Comparison of ENCODE assay signal across 9 mouse cellular contexts in genomic region chr3:95816681-95817080, GRCm38 (mm10). TPM values are rescaled to one million over a fixed set of nuclear protein-coding genes. Genes with fewer than 3 reads are reported as not detected.
DNase-seq lines count a peak whose midpoint lies in the region; ATAC-seq and TF ChIP-seq lines count a peak whose summit lies in the region.
"Had no signal": no experiment of that assay in that cellular context is flagged by ENCODE, and none has a peak within 500 bp of the region (broad histone marks: within the 10 kb centered on the region; RNA-seq: fewer than 3 reads in every experiment).

No protein-coding gene starts in this region.

- no peak overlapping the region for H3K27ac ChIP-seq in forebrain, embryonic 16.5 days (ENCODE audit: low read length)
- H3K27ac ChIP-seq in liver, postnatal 0 days (ENCODE audit: low read depth) = 0 out of 2 replicates have a peak overlapping the region, but pooled peaks have one; percentile 5

- no peak overlapping the region for H3K9ac ChIP-seq in forebrain, embryonic 16.5 days (replicated peaks; ENCODE audit: low read depth, low read length)
- no peak overlapping the region for H3K9ac ChIP-seq in liver, postnatal 0 days (replicated peaks)

- H3K4me2 ChIP-seq in forebrain, embryonic 16.5 days (ENCODE audit: low read length) = peak overlapping the region; percentile 22
- peak overlapping the region; percentile 87 for H3K4me2 ChIP-seq in liver, postnatal 0 days (ENCODE audit: low read depth, low read length)

- H3K4me3 ChIP-seq in forebrain, embryonic 16.5 days (replicated peaks; ENCODE audit: low read length) = no peak overlapping the region; the same call in 1 of the 2 replicates
- peak overlapping the region; percentile 86 for H3K4me3 ChIP-seq in liver, postnatal 0 days (ENCODE audit: low read depth, low read length)

- DNase-seq in heart, adult 11 months = peak; percentile 42
- no peak for DNase-seq in heart, postnatal 25 days (ENCODE audit: low spot score)
- peak; percentile 78 for DNase-seq in 416B (ENCODE audit: low read depth)
- no peak for DNase-seq in liver, postnatal 0 days
- DNase-seq in ovary, postnatal 14 days (ENCODE audit: low spot score) = no peak
- no peak for DNase-seq in cerebellum, adult 11-12 months
- no peak for DNase-seq in B cell, adult 2 months
- DNase-seq: gastrocnemius, postnatal 10 days had no signal

- no peaks in the 10 kb centered on the region for H3K9me3 ChIP-seq in forebrain, embryonic 16.5 days (ENCODE audit: control insufficient read depth, low read length)
- no peaks in the 10 kb centered on the region for H3K9me3 ChIP-seq in liver, postnatal 0 days (ENCODE audit: low read length)

- H3K27me3 ChIP-seq in forebrain, embryonic 16.5 days (replicated peaks; ENCODE audit: control insufficient read depth, insufficient read depth, low read length) = no peaks in the 10 kb centered on the region
- H3K27me3 ChIP-seq in liver, postnatal 0 days (ENCODE audit: insufficient read depth, low read length) = no peaks in the 10 kb centered on the region

- no peak for TF ChIP-seq EP300 in liver, postnatal 0 days (IDR thresholded peaks at IDR 0.05; ENCODE audit: low read depth)

- no peak for ATAC-seq in forebrain, embryonic 16.5 days
- no peak for ATAC-seq in liver, postnatal 0 days

- intact Hi-C loops in heart, postnatal 25 days (cut with DNase I) = no loop called here

- no peaks in the 10 kb centered on the region for H3K36me3 ChIP-seq in forebrain, embryonic 16.5 days (ENCODE audit: control insufficient read depth, insufficient read depth)
- no peaks in the 10 kb centered on the region for H3K36me3 ChIP-seq in liver, postnatal 0 days (replicated peaks; ENCODE audit: insufficient read depth, low read length)

- H3K4me1 ChIP-seq in forebrain, embryonic 16.5 days (replicated peaks; ENCODE audit: control insufficient read depth, insufficient read depth, low read length) = peaks cover 23% of the 10 kb centered on the region
- H3K4me1 ChIP-seq in liver, postnatal 0 days (ENCODE audit: insufficient read depth) = peaks cover 25% of the 10 kb centered on the region

- TF ChIP-seq CTCF in liver, postnatal 0 days (IDR thresholded peaks at IDR 0.05; ENCODE audit: low read depth) = no peak

- 93% methylated on average over 3 of the region's 3 CpGs for WGBS in forebrain, embryonic 16.5 days
- 57% methylated on average over 3 of the region's 3 CpGs for WGBS in liver, postnatal 0 days (ENCODE audit: insufficient replicate concordance)

RNA-seq across cellular contexts. Expression of gene Rprd2, which starts 2.0 kb away (rescaled TPM):
- total RNA-seq in heart, postnatal 25 days (2021) = 10 to 100 TPM; 40.4 to 46.1 TPM
- polyA plus RNA-seq in forebrain, embryonic 16.5 days (2015; fragmentation: Nextera tagmentation; extraction: Ambion mirVana) = 23.5 and 29.0 TPM in 2 replicates
- 7.1 and 8.2 TPM in 2 replicates for polyA plus RNA-seq in liver, postnatal 0 days (2015; fragmentation: Nextera tagmentation; extraction: Ambion mirVana)

RNA-seq across cellular contexts. Expression of gene Prpf3, which starts 39.0 kb away (rescaled TPM):
- 10 to 100 TPM; 21.1 to 23.1 TPM for total RNA-seq in heart, postnatal 25 days (2021)
- polyA plus RNA-seq in forebrain, embryonic 16.5 days (2015; fragmentation: Nextera tagmentation; extraction: Ambion mirVana) = 47.2 and 49.1 TPM in 2 replicates
- polyA plus RNA-seq in liver, postnatal 0 days (2015; fragmentation: Nextera tagmentation; extraction: Ambion mirVana) = 11.2 and 12.0 TPM in 2 replicates

RNA-seq across cellular contexts. Expression of gene Mrps21, which starts 54.6 kb away (rescaled TPM):
- 100 to 1,000 TPM; 315 to 318 TPM for total RNA-seq in heart, postnatal 25 days (2021)
- 243 and 277 TPM in 2 replicates for polyA plus RNA-seq in forebrain, embryonic 16.5 days (2015; fragmentation: Nextera tagmentation; extraction: Ambion mirVana)
- 145 and 157 TPM in 2 replicates for polyA plus RNA-seq in liver, postnatal 0 days (2015; fragmentation: Nextera tagmentation; extraction: Ambion mirVana)

RNA-seq across cellular contexts. Expression of gene Tars2, which starts 56.7 kb away (rescaled TPM):
- total RNA-seq in heart, postnatal 25 days (2021) = 10 to 100 TPM; 46.6 to 49.4 TPM
- 49.5 and 53.0 TPM in 2 replicates for polyA plus RNA-seq in forebrain, embryonic 16.5 days (2015; fragmentation: Nextera tagmentation; extraction: Ambion mirVana)
- 16.4 and 21.0 TPM in 2 replicates for polyA plus RNA-seq in liver, postnatal 0 days (2015; fragmentation: Nextera tagmentation; extraction: Ambion mirVana)

Comparison
In these comparisons a context has a peak if more than half of its experiments do, and no peak if none do; other contexts are left out.
1. DNase-seq: peak in heart, adult 11 months (single experiment) and 416B (single experiment); none in heart, postnatal 25 days (single experiment), liver, postnatal 0 days (single experiment), ovary, postnatal 14 days (single experiment), cerebellum, adult 11-12 months (single experiment) and B cell, adult 2 months (0 of 2).